Mouse (Mus musculus) spleen, postnatal 14 days (tissue): ENCODE measurements around the gene Ap2a1.

Experiments used
- DNase-seq, 2 experiments: peaks; one replicate each; pipeline ENCODE4 v3.0.0; 2021 to 2022; ENCODE audit warnings: low spot score in 2 of 2

The Ap2a1 gene

GRCm38 (mm10) chr7:44929204-44930151, at the start of gene Ap2a1:
Gene Ap2a1, minus strand, starts transcription at chr7:44929496.
- peak; percentile 98 to 99 for DNase-seq

GRCm38 (mm10) chr7:44978300-44978699, 49.0 kb upstream of the Ap2a1 start:
- no peak for DNase-seq

- no peak for DNase-seq
These were observed 45.8 kb upstream of the Ap2a1 start for GRCm38 (mm10) chr7:44975117-44975419.

- peak; percentile 37 to 49 for DNase-seq
These were observed 45.3 kb upstream of the Ap2a1 start, which contains the start of gene Cpt1c for GRCm38 (mm10) chr7:44974383-44975116. Gene Cpt1c, minus strand, starts transcription at chr7:44974851.

- no peak for DNase-seq
These were observed 44.3 kb upstream of the Ap2a1 start for GRCm38 (mm10) chr7:44973415-44974130.

- DNase-seq = no peak
These were observed 41.8 kb upstream of the Ap2a1 start for GRCm38 (mm10) chr7:44971142-44971541.

GRCm38 (mm10) chr7:44970231-44970691, 41.0 kb upstream of the Ap2a1 start:
- peak; percentile 36 to 45 for DNase-seq

- DNase-seq = no peak
These were observed 37.3 kb upstream of the Ap2a1 start for GRCm38 (mm10) chr7:44966638-44967037.

- DNase-seq = no peak
These were observed 36.7 kb upstream of the Ap2a1 start for GRCm38 (mm10) chr7:44965975-44966374.

- no peak for DNase-seq
These were observed 35.7 kb upstream of the Ap2a1 start for GRCm38 (mm10) chr7:44964990-44965389.

GRCm38 (mm10) chr7:44962831-44963230, 33.5 kb upstream of the Ap2a1 start:
- DNase-seq = no peak

GRCm38 (mm10) chr7:44962337-44962736, 33.0 kb upstream of the Ap2a1 start:
- no peak for DNase-seq

- DNase-seq = no peak
These were observed 31.2 kb upstream of the Ap2a1 start for GRCm38 (mm10) chr7:44960512-44960910.

GRCm38 (mm10) chr7:44959874-44960511, 30.7 kb upstream of the Ap2a1 start:
- DNase-seq = peak in 1 of 2 experiments; percentile 48

GRCm38 (mm10) chr7:44959281-44959680, 30.0 kb upstream of the Ap2a1 start:
- DNase-seq = no peak

GRCm38 (mm10) chr7:44958208-44958607, 28.9 kb upstream of the Ap2a1 start:
- no peak for DNase-seq

GRCm38 (mm10) chr7:44957183-44957835, 28.0 kb upstream of the Ap2a1 start:
- no peak for DNase-seq

GRCm38 (mm10) chr7:44956266-44956665, 27.0 kb upstream of the Ap2a1 start:
- no peak for DNase-seq

GRCm38 (mm10) chr7:44955628-44956027, 26.3 kb upstream of the Ap2a1 start:
- no peak for DNase-seq

- no peak for DNase-seq
These were observed 25.0 kb upstream of the Ap2a1 start for GRCm38 (mm10) chr7:44954091-44954885.
